Mouse (Mus musculus) gastrocnemius, postnatal 36 days (tissue): ENCODE results near the gene Prcd. TPM values are rescaled to one million over a fixed set of nuclear protein-coding genes. Genes with fewer than 3 reads are reported as not detected.
A peak's percentile ranks its signal among the peaks of the same experiment; 100 is the strongest.
"Not testable (repeated sequence)": the region's sequence is repeated elsewhere in the genome, so short reads cannot be mapped to it uniquely, and the experiment has no call there.

ENCODE experiments used
- DNase-seq, 2 experiments: peaks; one replicate each; pipeline ENCODE4 v3.0.0; 2022
- intact Hi-C: fragments of 180-260 bp; cut with DNase I; formaldehyde crosslinking; loops from one replicate; pipeline ENCODE4 v1.15.1; 2025
- long read RNA-seq, 2 experiments: library from polyadenylated mRNA; stranded (forward); transcript quantifications; one replicate each; pipeline ENCODE4 v2.0.0; 2021
- total RNA-seq, 2 experiments: library from RNA; stranded (reverse); gene quantifications; 2 replicates each; pipeline ENCODE4 v1.2.3; 2021

Prcd gene
- under 1 TPM; 0.46 to 0.74 TPM for total RNA-seq
- long read RNA-seq, experiment 1: 0 reads
- long read RNA-seq, experiment 2: 0 reads

- intact Hi-C loops: no loop called here
- DNase-seq: no peak
Observed at GRCm38 (mm10) chr11:116653234-116653633, at the start of gene Prcd. TSS of gene Prcd (plus strand) at chr11:116653534.

GRCm38 (mm10) chr11:116604097-116604496 lies 49.2 kb upstream of the Prcd start:
- intact Hi-C loops: no loop called here
- no peak for DNase-seq

GRCm38 (mm10) chr11:116607717-116608116 lies 45.6 kb upstream of the Prcd start:
- DNase-seq: no peak
- intact Hi-C loops: no loop called here

- intact Hi-C loops: no loop called here
Observed at GRCm38 (mm10) chr11:116609965-116610630, 43.2 kb upstream of the Prcd start.

GRCm38 (mm10) chr11:116611168-116611567 lies 42.2 kb upstream of the Prcd start:
- DNase-seq, intact Hi-C loops: not testable (repeated sequence)

More at GRCm38 (mm10) chr11:116609965-116610630, 43.2 kb upstream of the Prcd start:
- DNase-seq: no peak

- no peak for DNase-seq
- intact Hi-C loops: no loop called here
Observed at GRCm38 (mm10) chr11:116611883-116612282, 41.5 kb upstream of the Prcd start.

GRCm38 (mm10) chr11:116612554-116612953 lies 40.8 kb upstream of the Prcd start:
- DNase-seq: no peak
- intact Hi-C loops: no loop called here

GRCm38 (mm10) chr11:116613234-116613633 lies 40.1 kb upstream of the Prcd start:
- no peak for DNase-seq
- intact Hi-C loops: no loop called here

- DNase-seq: no peak
- intact Hi-C loops: no loop called here
Observed at GRCm38 (mm10) chr11:116615735-116616437, 37.4 kb upstream of the Prcd start.

GRCm38 (mm10) chr11:116616438-116617118 lies 36.8 kb upstream of the Prcd start:
- no peak for DNase-seq
- intact Hi-C loops: no loop called here

- no peak for DNase-seq
Observed at GRCm38 (mm10) chr11:116617641-116618040, 35.7 kb upstream of the Prcd start.

GRCm38 (mm10) chr11:116618666-116619065 lies 34.7 kb upstream of the Prcd start:
- DNase-seq: no peak
- intact Hi-C loops: no loop called here

More at GRCm38 (mm10) chr11:116617641-116618040, 35.7 kb upstream of the Prcd start:
- intact Hi-C loops: no loop called here

- intact Hi-C loops: no loop called here
- no peak for DNase-seq
Observed at GRCm38 (mm10) chr11:116619156-116619555, 34.2 kb upstream of the Prcd start.

GRCm38 (mm10) chr11:116619561-116619960 lies 33.8 kb upstream of the Prcd start:
- intact Hi-C loops: no loop called here
- no peak for DNase-seq

- intact Hi-C loops: no loop called here
Observed at GRCm38 (mm10) chr11:116620073-116620472, 33.3 kb upstream of the Prcd start.

GRCm38 (mm10) chr11:116620559-116621253 lies 32.6 kb upstream of the Prcd start:
- DNase-seq: no peak

More at GRCm38 (mm10) chr11:116620073-116620472, 33.3 kb upstream of the Prcd start:
- DNase-seq: no peak

GRCm38 (mm10) chr11:116621258-116621704 lies 32.1 kb upstream of the Prcd start:
- intact Hi-C loops: no loop called here
- DNase-seq: peak; percentile 77 to 84

More at GRCm38 (mm10) chr11:116620559-116621253, 32.6 kb upstream of the Prcd start:
- intact Hi-C loops: no loop called here

- intact Hi-C loops: no loop called here
- DNase-seq: no peak
Observed at GRCm38 (mm10) chr11:116623281-116624124, 29.8 kb upstream of the Prcd start.

- intact Hi-C loops: no loop called here
- DNase-seq: peak; percentile 74 to 82
Observed at GRCm38 (mm10) chr11:116624131-116624832, 29.1 kb upstream of the Prcd start.
